Mouse (Mus musculus) ES-E14 (cell line): ENCODE measurements around the gene Ric8b.

Experiments
- MAFK ChIP-seq: IDR thresholded peaks from 2 replicates; pipeline ENCODE4 v1.6.1; 2014; ENCODE audit warnings: mild to moderate bottlenecking, low read depth, low read length, inconsistent platforms; ENCODE audit not compliant: insufficient read depth
- ZNF384 ChIP-seq: IDR thresholded peaks from 2 replicates; pipeline ENCODE4 v1.6.1; 2012; ENCODE audit warnings: low read depth, low read length, inconsistent platforms

DNA sequence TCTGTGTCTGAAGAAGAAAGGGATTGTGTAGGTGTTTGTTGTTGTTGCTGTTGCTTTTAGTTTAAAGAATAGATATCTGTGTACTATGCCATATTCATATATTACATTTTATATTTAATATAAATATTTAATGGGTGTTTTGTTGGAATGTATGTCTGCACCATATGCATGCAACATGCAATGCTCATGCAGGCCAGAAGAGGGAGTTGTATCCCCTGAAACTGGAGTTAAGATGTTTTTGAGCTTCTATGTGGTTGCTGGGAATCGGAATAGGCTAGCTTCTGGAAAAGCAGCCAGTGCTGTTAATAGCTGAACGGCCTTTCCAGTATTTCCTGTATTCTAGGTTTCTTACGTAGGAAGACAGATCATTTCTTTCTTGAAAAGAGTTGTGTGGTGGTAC is 28.3 kb downstream of the Ric8b start:
- TF ChIP-seq MAFK (no peak), ZNF384 (no peak)
